Mouse (Mus musculus) spleen, postnatal 4 days (tissue): ENCODE data around the gene Serbp1.
"Not testable (repeated sequence)": the region's sequence is repeated elsewhere in the genome, so short reads cannot be mapped to it uniquely, and the experiment has no call there.

ENCODE experiments used
- DNase-seq, 2 experiments: peaks; one replicate each; pipeline ENCODE4 v3.0.0; 2022; ENCODE audit warnings: low spot score in 2 of 2

Serbp1 gene

GRCm38 (mm10) chr6:67237977-67238376, at the start of gene Serbp1:
Serbp1 (plus strand) TSS chr6:67238176.
- DNase-seq = no peak

- DNase-seq = no peak
Measured at GRCm38 (mm10) chr6:67193591-67193990, 44.4 kb upstream of the Serbp1 start.

GRCm38 (mm10) chr6:67194606-67195005, 43.4 kb upstream of the Serbp1 start:
- no peak for DNase-seq

GRCm38 (mm10) chr6:67195148-67195611, 42.8 kb upstream of the Serbp1 start:
- no peak for DNase-seq

GRCm38 (mm10) chr6:67196821-67197220, 41.2 kb upstream of the Serbp1 start:
- no peak for DNase-seq

- peak; percentile 36 to 77 for DNase-seq
Measured at GRCm38 (mm10) chr6:67198085-67198484, 39.9 kb upstream of the Serbp1 start.

DNA sequence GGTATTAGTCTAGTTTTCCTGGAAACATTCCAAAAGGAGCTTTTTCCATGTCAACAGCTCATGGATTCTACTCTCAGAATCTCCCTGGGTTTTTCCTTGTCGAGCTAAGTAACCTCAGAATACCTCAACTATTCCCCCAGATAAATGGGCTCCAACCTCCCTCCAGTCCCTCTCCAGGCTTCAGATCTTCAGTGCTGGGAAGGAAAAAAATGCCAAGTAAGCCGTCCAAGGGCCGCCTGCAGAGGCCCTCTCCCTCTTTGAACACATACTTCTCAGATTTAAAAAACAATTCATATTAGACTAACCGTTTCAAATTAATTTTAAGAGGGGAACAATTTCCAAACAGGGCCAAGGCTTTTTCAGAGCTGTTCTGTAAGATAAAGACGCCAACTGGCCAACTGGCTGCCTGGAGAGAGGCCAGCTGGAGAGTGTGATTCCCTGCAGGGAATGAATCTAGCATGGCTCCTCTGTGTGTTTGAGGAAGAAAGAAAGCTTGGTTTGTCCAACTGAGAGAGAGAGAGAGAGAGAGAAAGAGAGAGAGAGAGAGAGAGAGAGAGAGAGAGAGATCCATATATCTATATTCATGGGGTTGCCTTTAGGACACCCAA, 37.2 kb upstream of the Serbp1 start:
- DNase-seq = no peak

DNA sequence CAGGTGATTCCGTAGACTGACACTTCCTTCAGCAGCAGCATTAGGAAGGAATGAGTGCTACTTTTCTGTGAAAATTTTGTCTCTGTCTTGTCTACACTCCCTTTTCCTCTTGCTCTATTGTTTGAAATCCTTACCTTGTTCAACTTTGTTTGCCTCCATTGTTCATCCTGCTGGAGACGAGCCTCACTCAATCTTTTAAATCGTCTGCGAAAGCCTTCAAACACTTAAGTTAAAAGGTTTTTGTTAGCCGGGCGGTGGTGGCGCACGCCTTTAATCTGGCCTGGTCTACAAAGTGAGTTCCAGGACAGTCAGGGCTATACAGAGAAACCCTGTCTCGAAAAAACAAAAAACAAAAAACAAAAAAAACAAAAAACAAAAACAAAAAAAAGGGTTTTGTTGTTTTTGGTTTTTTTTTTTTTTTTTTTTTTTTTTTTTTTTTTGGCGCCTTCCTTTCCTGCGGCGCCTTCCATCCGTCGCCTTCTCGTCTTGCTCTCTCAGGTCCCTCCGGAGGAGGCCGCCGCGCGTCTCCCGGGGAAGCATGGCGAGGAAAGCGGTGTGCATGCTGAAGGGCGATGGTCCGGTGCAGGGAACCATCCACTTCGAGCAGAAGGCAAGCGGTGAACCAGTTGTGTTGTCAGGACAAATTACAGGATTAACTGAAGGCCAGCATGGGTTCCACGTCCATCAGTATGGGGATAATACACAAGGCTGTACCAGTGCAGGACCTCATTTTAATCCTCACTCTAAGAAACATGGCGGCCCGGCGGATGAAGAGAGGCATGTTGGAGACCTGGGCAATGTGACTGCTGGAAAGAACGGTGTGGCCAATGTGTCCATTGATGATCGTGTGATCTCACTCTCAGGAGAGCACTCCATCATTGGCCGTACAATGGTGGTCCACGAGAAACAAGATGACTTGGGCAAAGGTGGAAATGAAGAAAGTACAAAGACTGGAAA, 32.6 kb upstream of the Serbp1 start:
- DNase-seq = no peak

- DNase-seq = no peak
Measured at GRCm38 (mm10) chr6:67212362-67212761, 25.6 kb upstream of the Serbp1 start.

GRCm38 (mm10) chr6:67213429-67214098, 24.4 kb upstream of the Serbp1 start:
- no peak for DNase-seq

- DNase-seq = no peak
Measured at GRCm38 (mm10) chr6:67217402-67217801, 20.6 kb upstream of the Serbp1 start.

GRCm38 (mm10) chr6:67217846-67218245, 20.1 kb upstream of the Serbp1 start:
- DNase-seq = no peak

DNA sequence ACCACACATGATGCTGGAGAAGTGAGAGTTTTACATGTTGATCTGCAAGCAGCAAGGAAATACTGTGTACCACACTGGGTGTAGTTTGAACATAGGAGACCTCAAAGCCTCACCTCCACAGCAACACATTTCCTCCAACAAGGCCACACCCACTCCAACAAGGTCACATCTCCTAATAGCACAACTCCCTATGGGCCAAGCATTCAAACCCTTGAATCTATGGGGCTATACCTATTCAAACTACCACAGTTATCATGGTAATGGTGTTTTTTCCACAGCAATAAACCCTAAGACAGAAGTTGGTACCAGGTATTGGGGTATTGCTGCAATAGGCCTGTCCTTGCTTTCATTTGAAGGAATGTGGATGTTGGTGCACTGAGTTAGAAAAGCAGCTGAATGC, 19.4 kb upstream of the Serbp1 start:
- no peak for DNase-seq

- not testable (repeated sequence) for DNase-seq
Measured at GRCm38 (mm10) chr6:67219931-67220330, 18.0 kb upstream of the Serbp1 start.

- DNase-seq = no peak
Measured at GRCm38 (mm10) chr6:67220731-67221130, 17.2 kb upstream of the Serbp1 start.

DNA sequence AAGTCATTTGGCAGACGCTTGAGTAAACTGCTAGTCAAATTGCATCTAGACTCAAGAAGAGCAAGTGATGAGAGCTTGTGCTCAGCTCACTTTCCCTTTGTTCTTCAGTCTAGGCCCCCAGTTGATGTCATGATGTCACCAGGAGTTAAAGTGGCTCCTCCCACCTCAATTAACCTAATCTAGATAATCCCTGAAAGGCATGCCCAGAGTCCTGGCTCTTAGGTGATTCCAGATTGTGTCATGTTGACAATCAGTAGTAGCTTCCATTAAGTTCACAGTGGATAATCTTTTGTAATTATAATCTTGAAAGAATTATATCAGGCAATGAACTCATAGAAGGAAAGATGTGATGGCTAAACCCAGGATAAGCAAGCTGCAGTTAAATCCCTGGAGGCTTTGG, 14.9 kb upstream of the Serbp1 start:
- DNase-seq = no peak

- DNase-seq = no peak
Measured at GRCm38 (mm10) chr6:67223499-67223898, 14.5 kb upstream of the Serbp1 start.

DNA sequence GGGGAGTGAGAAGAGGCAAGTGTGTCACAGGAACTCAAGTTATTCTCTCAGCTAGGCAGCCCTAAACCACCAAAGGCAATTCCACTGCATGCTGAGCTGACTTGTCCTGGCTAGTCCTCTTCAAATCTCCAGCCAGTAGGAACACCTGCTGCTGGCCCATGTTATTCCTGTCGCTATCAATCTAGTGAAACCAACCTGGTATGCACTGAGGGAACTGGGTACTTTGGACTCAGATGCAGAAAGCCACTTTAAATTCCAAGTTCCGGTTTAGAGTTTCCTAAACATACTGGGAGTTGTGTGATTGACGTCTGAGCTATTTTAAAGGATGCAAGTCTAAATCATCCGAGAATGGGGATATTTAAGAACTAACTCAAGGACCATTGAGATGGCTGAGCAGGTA, 11.7 kb upstream of the Serbp1 start:
- no peak for DNase-seq

DNA sequence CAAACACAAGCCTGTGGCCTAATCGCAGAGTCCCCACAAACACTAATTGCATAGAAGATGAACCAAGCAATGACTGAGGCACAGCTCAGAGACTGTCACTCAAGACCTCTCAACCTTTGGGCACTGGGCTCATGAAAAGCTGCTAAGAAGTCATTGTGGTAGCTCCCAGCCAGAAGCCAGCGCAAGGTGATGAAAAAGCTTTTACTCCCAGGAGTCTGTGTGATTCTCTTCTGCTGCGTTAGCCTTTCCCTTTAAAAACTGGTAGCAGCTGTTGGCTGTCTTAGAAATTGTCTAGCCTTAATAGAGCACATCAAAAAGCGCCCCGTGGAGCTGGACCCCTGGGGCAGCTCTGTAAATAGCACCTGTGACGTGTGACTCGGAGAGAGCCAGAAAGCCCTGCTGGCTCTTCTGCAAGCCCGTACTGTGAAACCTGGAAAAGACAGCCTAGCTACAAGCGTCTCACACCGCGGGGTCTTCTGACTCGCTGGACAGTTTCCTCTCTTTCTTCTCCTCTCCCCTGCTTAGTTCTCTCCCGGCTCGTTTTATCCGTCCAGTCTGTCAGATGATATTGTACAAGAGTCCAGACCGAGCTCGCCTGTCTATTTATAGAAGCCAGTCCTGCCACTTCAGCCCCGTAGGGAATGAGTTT, 9.4 kb upstream of the Serbp1 start:
- DNase-seq = no peak

DNA sequence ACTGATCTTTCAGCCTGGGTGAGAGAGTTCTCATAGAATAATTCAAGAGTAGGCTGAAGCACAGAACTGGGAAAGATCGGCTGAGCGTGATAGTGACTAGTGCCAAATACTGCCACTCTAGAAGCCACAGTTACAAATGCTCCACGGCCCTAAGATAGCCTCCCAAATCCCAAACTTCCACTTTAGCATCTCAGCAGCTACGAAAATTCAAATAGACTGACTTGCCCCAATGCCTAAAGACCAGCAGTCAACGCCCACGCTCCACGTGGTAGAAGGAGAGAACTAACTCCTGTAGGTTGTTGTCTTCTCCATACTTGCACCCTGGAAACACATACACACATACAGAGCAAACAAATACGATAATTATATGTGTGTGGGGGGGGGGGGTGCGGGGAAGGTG, 8.5 kb upstream of the Serbp1 start:
- no peak for DNase-seq

- no peak for DNase-seq
Measured at GRCm38 (mm10) chr6:67229922-67230518, 8.0 kb upstream of the Serbp1 start.

GRCm38 (mm10) chr6:67230950-67231349, 7.0 kb upstream of the Serbp1 start:
- DNase-seq = no peak
